Mouse (Mus musculus) bone marrow macrophage, adult 2 months (primary cell): Measurements from ENCODE around the gene Best3.

Experiments
- CTCF ChIP-seq: IDR thresholded peaks from 2 replicates; pipeline ENCODE4 v1.5.1; 2012; ENCODE audit warnings: low read depth, mild to moderate bottlenecking, low read length, moderate library complexity
- POLR2A ChIP-seq: IDR thresholded peaks from 2 replicates; pipeline ENCODE4 v1.6.1; 2012; ENCODE audit warnings: mild to moderate bottlenecking, low read depth, low read length, borderline replicate concordance

GRCm38 (mm10) chr10:117018281-117018840, 32.2 kb downstream of the Best3 start:
- TF ChIP-seq CTCF (no peak), POLR2A (no peak)
